Mouse (Mus musculus) MEL (cell line): ENCODE data around the gene Susd3. TPM values are rescaled to one million over a fixed set of nuclear protein-coding genes. Genes with fewer than 3 reads are reported as not detected.
A peak's percentile ranks its signal among the peaks of the same experiment; 100 is the strongest.

Experiments
- DNase-seq: peaks from one replicate; pipeline ENCODE4 v3.0.0; 2011; ENCODE audit warnings: low read depth, low spot score
- H3K27ac ChIP-seq: 2 replicates; pipeline ENCODE4 v1.5.1; 2012; ENCODE audit warnings: low read depth, mild to moderate bottlenecking, control low read depth, low read length, moderate library complexity; ENCODE audit not compliant: control insufficient read depth
- H3K27me3 ChIP-seq, 2 experiments: fragments of 150-350 bp in 1 of 2; sonication (generic) in 1 of 2; 2 replicates each; pipeline ENCODE4 v1.6.1; 2012; ENCODE audit warnings: low read length in 2 of 2, mild to moderate bottlenecking in 2 of 2, improper control_type of control experiment in 1 of 2, moderate library complexity in 1 of 2; ENCODE audit not compliant: insufficient read depth in 2 of 2, control insufficient read depth in 1 of 2
- H3K36me3 ChIP-seq, 2 experiments: 2 replicates each; pipeline ENCODE4 v1.6.1; 2012 to 2014; ENCODE audit warnings: low read length in 2 of 2, improper control_type of control experiment in 1 of 2, inconsistent platforms in 1 of 2, mild to moderate bottlenecking in 1 of 2; ENCODE audit not compliant: insufficient read depth in 2 of 2, control insufficient read depth in 1 of 2
- H3K4me1 ChIP-seq, 2 experiments: fragments of 150-350 bp in 1 of 2; sonication (generic) in 1 of 2; 2 replicates each; pipeline ENCODE4 v1.6.1; 2012; ENCODE audit warnings: low read length in 2 of 2, improper control_type of control experiment in 1 of 2, mild to moderate bottlenecking in 1 of 2; ENCODE audit not compliant: insufficient read depth in 2 of 2, control insufficient read depth in 1 of 2
- H3K4me3 ChIP-seq, 2 experiments: fragments of 150-350 bp in 1 of 2; sonication (generic) in 1 of 2; 2 replicates each; pipeline ENCODE4 v1.5.1; 2012; ENCODE audit warnings: low read depth in 2 of 2, low read length in 2 of 2, mild to moderate bottlenecking in 2 of 2, moderate library complexity in 2 of 2, control low read depth in 1 of 2, improper control_type of control experiment in 1 of 2; ENCODE audit not compliant: control insufficient read depth in 1 of 2, insufficient read depth in 1 of 2
- H3K79me2 ChIP-seq: 2 replicates; pipeline ENCODE4 v1.6.1; 2012; ENCODE audit warnings: mild to moderate bottlenecking, low read length, moderate library complexity; ENCODE audit not compliant: control insufficient read depth, poor library complexity, insufficient read depth
- H3K9ac ChIP-seq: 2 replicates; pipeline ENCODE4 v1.6.1; 2012; ENCODE audit warnings: low read depth, mild to moderate bottlenecking, control low read depth, low read length, moderate library complexity; ENCODE audit not compliant: control insufficient read depth, poor library complexity, severe bottlenecking
- H3K9me3 ChIP-seq: fragments of 150-350 bp; sonication (generic); replicated peaks from 2 replicates; pipeline ENCODE4 v1.6.1; 2012; ENCODE audit warnings: mild to moderate bottlenecking, low read length, improper control_type of control experiment, moderate library complexity; ENCODE audit not compliant: insufficient read depth
- EP300 ChIP-seq, 2 experiments: IDR thresholded peaks; 2 replicates each; pipeline ENCODE4 v1.6.1; 2011; ENCODE audit warnings: improper control_type of control experiment in 2 of 2, low read length in 2 of 2, low read depth in 1 of 2, mild to moderate bottlenecking in 1 of 2
- JUND ChIP-seq: IDR thresholded peaks from 2 replicates; pipeline ENCODE4 v1.6.1; 2011; ENCODE audit warnings: low read depth, mild to moderate bottlenecking, improper control_type of control experiment, low read length
- KAT2A ChIP-seq: conservative IDR thresholded peaks from 2 replicates; pipeline ENCODE4 v1.6.1; 2012; ENCODE audit warnings: low read depth, low read length, improper control_type of control experiment, inconsistent platforms
- MAFK ChIP-seq: IDR thresholded peaks from 2 replicates; pipeline ENCODE4 v1.6.1; 2011; ENCODE audit warnings: low read depth, mild to moderate bottlenecking, low read length, improper control_type of control experiment, borderline replicate concordance
- MAX ChIP-seq: IDR thresholded peaks from 2 replicates; pipeline ENCODE4 v1.6.1; 2011; ENCODE audit warnings: low read length, improper control_type of control experiment
- MAZ ChIP-seq: IDR thresholded peaks from 2 replicates; pipeline ENCODE4 v1.6.1; 2012; ENCODE audit warnings: low read depth, mild to moderate bottlenecking, inconsistent platforms, low read length, improper control_type of control experiment
- MXI1 ChIP-seq: IDR thresholded peaks from 2 replicates; pipeline ENCODE4 v1.6.1; 2011; ENCODE audit warnings: mild to moderate bottlenecking, low read depth, low read length, improper control_type of control experiment
- NELFE ChIP-seq: IDR thresholded peaks from 2 replicates; pipeline ENCODE4 v1.6.1; 2011; ENCODE audit warnings: low read depth, low read length, improper control_type of control experiment
- NRF1 ChIP-seq: IDR thresholded peaks from 2 replicates; pipeline ENCODE4 v1.6.1; 2014; ENCODE audit warnings: low read depth, mild to moderate bottlenecking, inconsistent platforms, low read length, improper control_type of control experiment, moderate library complexity; ENCODE audit not compliant: poor library complexity, insufficient read depth, severe bottlenecking
- POLR2A ChIP-seq, 2 experiments: IDR thresholded peaks; 2 replicates each; pipeline ENCODE4 v1.6.1; 2011 to 2012; ENCODE audit warnings: low read length in 2 of 2, mild to moderate bottlenecking in 2 of 2, control low read depth in 1 of 2, improper control_type of control experiment in 1 of 2, low read depth in 1 of 2, moderate library complexity in 1 of 2; ENCODE audit not compliant: control insufficient read depth in 1 of 2, insufficient read depth in 1 of 2, poor library complexity in 1 of 2
- POLR2AphosphoS5 ChIP-seq: IDR thresholded peaks from 2 replicates; pipeline ENCODE4 v1.6.1; 2012; ENCODE audit warnings: low read depth, borderline replicate concordance, mild to moderate bottlenecking, inconsistent platforms, low read length, moderate library complexity, mixed read lengths
- SIN3A ChIP-seq: IDR thresholded peaks from 2 replicates; pipeline ENCODE4 v1.6.1; 2012; ENCODE audit warnings: low read length, improper control_type of control experiment, inconsistent platforms
- SMC3 ChIP-seq: IDR thresholded peaks from 2 replicates; pipeline ENCODE4 v1.6.1; 2011; ENCODE audit warnings: low read depth, low read length, improper control_type of control experiment
- TAL1 ChIP-seq: IDR thresholded peaks from 2 replicates; pipeline ENCODE4 v1.6.1; 2012; ENCODE audit warnings: mild to moderate bottlenecking, inconsistent platforms, low read length, moderate library complexity, mixed read lengths
- TCF12 ChIP-seq: IDR thresholded peaks from 2 replicates; pipeline ENCODE4 v1.6.1; 2014; ENCODE audit warnings: low read depth, mild to moderate bottlenecking, inconsistent platforms, low read length, improper control_type of control experiment, moderate library complexity
- USF2 ChIP-seq, 2 experiments: IDR thresholded peaks; 2 replicates each; pipeline ENCODE4 v1.6.1; 2011 to 2012; ENCODE audit warnings: improper control_type of control experiment in 2 of 2, low read length in 2 of 2, borderline replicate concordance in 1 of 2, inconsistent platforms in 1 of 2, low read depth in 1 of 2, mild to moderate bottlenecking in 1 of 2; ENCODE audit not compliant: insufficient read depth in 1 of 2
- polyA plus RNA-seq, 2 experiments: library from polyadenylated mRNA; stranded (reverse) in 1 of 2; unstranded in 1 of 2; fragments of >175 nt in 1 of 2; fragments of >200 nt in 1 of 2; gene quantifications; 2 replicates each; pipeline versions ENCODE4 v1.2.1 to v1.2.4; 2012; ENCODE audit warnings: low replicate concordance in 2 of 2, low read depth in 1 of 2; ENCODE audit not compliant: insufficient read length in 2 of 2, insufficient read depth in 1 of 2, missing spikeins in 1 of 2
- total RNA-seq: library from RNA; depleted of rRNA; stranded (reverse); fragments of 300-350 nt; gene quantifications from 2 replicates; pipeline ENCODE4 v1.2.3, GENCODE M21; 2012

The Susd3 gene
- total and polyA plus RNA-seq, 3 experiments: 10.8 to 16.2 TPM; not detected in 1

DNA sequence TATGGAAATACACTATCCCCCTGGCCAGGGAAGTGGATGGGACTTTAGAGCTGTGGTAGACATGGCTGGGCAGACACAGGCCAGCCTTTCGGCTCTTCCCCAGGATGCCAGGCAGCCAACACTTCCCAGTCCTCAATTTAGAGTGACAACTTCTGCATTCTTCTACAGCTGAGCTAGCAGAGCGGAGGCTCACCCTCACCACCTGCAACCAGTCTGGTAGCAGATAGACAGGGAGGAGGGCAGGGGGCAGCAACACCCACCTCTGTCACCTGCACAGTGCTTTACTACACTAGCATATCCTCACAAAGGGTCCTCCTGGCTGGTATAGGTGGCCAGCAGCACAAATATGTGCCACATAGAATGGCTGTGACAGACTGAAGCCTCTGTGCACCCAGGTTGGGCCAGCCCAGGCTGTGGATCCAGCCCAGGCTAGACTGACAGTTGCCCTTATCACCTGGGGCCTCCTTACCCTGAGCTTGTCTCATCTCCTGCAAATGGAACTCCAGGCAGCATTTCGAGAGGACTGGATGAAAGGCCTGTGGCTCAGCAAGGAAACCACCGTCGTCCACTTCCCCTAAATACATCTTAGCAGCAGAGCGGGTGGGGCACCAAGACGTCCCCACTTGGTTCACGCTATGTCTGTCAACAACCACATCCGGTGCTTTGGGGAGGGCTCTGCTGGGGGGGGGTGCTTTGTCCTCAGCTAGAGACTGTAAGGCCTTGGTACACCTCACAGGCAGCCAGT, 6.0 kb downstream of the Susd3 start (continued):
- TF ChIP-seq MXI1 (no peak; the same call in 1 of the 2 replicates), NELFE (peak; percentile 52; the same call in 1 of the 2 replicates), SIN3A (peak; percentile 76), MAFK (no peak; the same call in 1 of the 2 replicates)
- TF ChIP-seq, all 39 proteins: peak for 17

DNA sequence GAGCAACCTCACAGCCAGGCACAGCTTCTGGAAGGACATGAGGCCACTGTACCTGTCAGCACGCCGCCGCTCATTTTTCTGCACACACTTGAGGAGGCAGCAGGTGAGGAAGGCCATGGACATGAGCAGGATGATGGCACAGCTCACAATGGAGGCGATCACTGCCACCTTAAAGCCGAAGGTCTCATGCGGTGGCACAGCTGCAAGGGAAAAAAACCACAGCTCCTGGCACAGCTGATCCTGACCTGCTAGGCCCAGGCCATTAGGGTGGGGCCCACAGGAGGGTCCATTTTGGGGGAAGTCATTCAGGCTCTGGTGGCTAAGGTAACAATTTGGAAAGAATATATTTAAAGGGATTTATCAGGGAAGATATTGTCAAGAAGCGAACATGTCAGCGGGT, 9.8 kb downstream of the Susd3 start:
- Histone ChIP-seq H3K4me1 (peaks cover 3 to 17% of the 10 kb centered on the region in 2 experiments), H3K9ac (no peak overlapping the region), H3K9me3 (no peaks in the 10 kb centered on the region), H3K27me3 (no peaks in the 10 kb centered on the region), H3K27ac (no peak overlapping the region), H3K4me3 (no peak overlapping the region), H3K79me2 (no peaks in the 10 kb centered on the region), H3K36me3 (peaks cover 0 to 7% of the 10 kb centered on the region in 2 experiments; a peak in 2 of 4 replicates)
- TF ChIP-seq MAZ (no peak), SMC3 (no peak), USF2 (IDR thresholded peaks at IDR 0.05; ENCODE audit: borderline replicate concordance in 1 of 2, insufficient read depth in 1 of 2, low read depth in 1 of 2, low read length in 2 of 2) (no peak), TAL1 (no peak), EP300 (IDR thresholded peaks at IDR 0.05; ENCODE audit: low read depth in 1 of 2, low read length in 2 of 2) (no peak), NRF1 (no peak), POLR2A (IDR thresholded peaks at IDR 0.05; ENCODE audit: control insufficient read depth in 1 of 2, insufficient read depth in 1 of 2, low read depth in 1 of 2, low read length in 2 of 2, poor library complexity in 1 of 2) (no peak), KAT2A (no peak), JUND (no peak), POLR2AphosphoS5 (no peak), MAX (no peak)
- DNase-seq: no peak

DNA sequence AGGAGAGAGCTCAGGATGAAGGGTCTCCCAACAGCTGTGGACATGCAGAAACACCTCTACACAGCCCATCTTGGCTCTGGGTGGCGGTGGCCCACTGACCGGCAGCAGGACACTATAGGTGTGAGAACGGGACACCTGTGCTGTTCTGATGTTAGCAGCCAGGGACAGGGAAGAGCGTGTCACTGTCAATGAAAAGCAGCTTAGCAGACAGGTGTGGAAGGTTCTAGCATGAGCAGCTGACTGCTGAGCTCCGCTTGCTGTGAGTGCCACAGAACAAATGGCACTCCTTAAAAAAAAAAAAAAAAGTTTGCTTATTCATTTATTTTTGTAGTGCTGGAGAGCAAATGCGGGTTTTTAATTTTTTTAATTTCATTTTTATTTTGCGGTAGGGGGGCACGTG, 10.9 kb downstream of the Susd3 start:
- Histone ChIP-seq H3K27me3 (no peaks in the 10 kb centered on the region), H3K79me2 (no peaks in the 10 kb centered on the region), H3K36me3 (peaks cover 0 to 3% of the 10 kb centered on the region in 2 experiments; a peak in 2 of 4 replicates), H3K4me1 (peaks cover 3 to 11% of the 10 kb centered on the region in 2 experiments), H3K4me3 (no peak overlapping the region), H3K9me3 (no peaks in the 10 kb centered on the region), H3K9ac (no peak overlapping the region), H3K27ac (no peak overlapping the region)
- DNase-seq: no peak
- TF ChIP-seq POLR2A (IDR thresholded peaks at IDR 0.05; ENCODE audit: control insufficient read depth in 1 of 2, insufficient read depth in 1 of 2, low read depth in 1 of 2, low read length in 2 of 2, poor library complexity in 1 of 2) (no peak), MAX (no peak), TCF12 (no peak)
